ENCODE assay signal across 10 mouse cellular contexts in genomic region chr3:79179499-79180053, GRCm38 (mm10).
DNase-seq lines count a peak whose midpoint lies in the region; ATAC-seq and TF ChIP-seq lines count a peak whose summit lies in the region.
"Had no signal": no experiment of that assay in that cellular context is flagged by ENCODE, and none has a peak within 500 bp of the region (broad histone marks: within the 10 kb centered on the region; RNA-seq: fewer than 3 reads in every experiment).

No protein-coding gene starts in this region.

- H3K4me1 ChIP-seq in heart, embryonic 13.5 days, result peaks cover 61% of the 10 kb centered on the region
- H3K4me1 ChIP-seq in lung, embryonic 15.5 days, result peaks cover 56% of the 10 kb centered on the region
- H3K4me1 ChIP-seq in forebrain, embryonic 13.5 days, result peaks cover 25% of the 10 kb centered on the region

- H3K27me3 ChIP-seq in heart, embryonic 13.5 days (replicated peaks), result no peaks in the 10 kb centered on the region
- H3K27me3 ChIP-seq in lung, embryonic 15.5 days, result no peaks in the 10 kb centered on the region
- no peaks in the 10 kb centered on the region for H3K27me3 ChIP-seq in forebrain, embryonic 13.5 days
- H3K27me3 ChIP-seq in myocyte (ENCODE audit: control insufficient read depth, insufficient read depth, insufficient read length), result no peaks in the 10 kb centered on the region
- H3K27me3 ChIP-seq: embryonic facial prominence, embryonic 15.5 days had no signal

- ATAC-seq in heart, embryonic 13.5 days (ENCODE audit: extremely low read depth, insufficient number of reproducible peaks, low FRiP score, low TSS enrichment), result no peak
- ATAC-seq in lung, embryonic 15.5 days (ENCODE audit: borderline replicate concordance, extremely low read depth, low FRiP score, low TSS enrichment), result peak; percentile 13; the same call in 1 of the 2 replicates
- peak; percentile 20; the same call in 1 of the 2 replicates for ATAC-seq in forebrain, embryonic 13.5 days

- WGBS in heart, embryonic 13.5 days, result 73% methylated on average over 2 of the region's 2 CpGs
- WGBS in lung, embryonic 15.5 days, result 86% methylated on average over 2 of the region's 2 CpGs
- 92% methylated on average over 2 of the region's 2 CpGs for WGBS in forebrain, embryonic 13.5 days

- TF ChIP-seq POLR2A in myocyte (IDR thresholded peaks at IDR 0.05; ENCODE audit: insufficient read length, low read depth), result peak; percentile 34

- H3ac ChIP-seq in myocyte (ENCODE audit: control insufficient read depth, insufficient read length), result peak overlapping the region; percentile 31

- peak overlapping the region; percentile 96 for H3K27ac ChIP-seq in heart, embryonic 13.5 days (replicated peaks)
- H3K27ac ChIP-seq in lung, embryonic 15.5 days, result 0 out of 2 replicates have a peak overlapping the region, but pooled peaks have one; percentile 31
- no peak overlapping the region for H3K27ac ChIP-seq in forebrain, embryonic 13.5 days
- H3K27ac ChIP-seq: embryonic facial prominence, embryonic 15.5 days had no signal

- no peak for DNase-seq in heart, postnatal 14 days
- no peak for DNase-seq in lung, adult 18-20 months
- no peak for DNase-seq in right cerebral cortex, postnatal 14 days
- DNase-seq in kidney, postnatal 25 days, result no peak
- DNase-seq: layer of hippocampus, postnatal 36 days had no signal

- peaks cover 69% of the 10 kb centered on the region for H3K79me2 ChIP-seq in myocyte (ENCODE audit: control insufficient read depth, insufficient read depth)

- intact Hi-C loops in heart, postnatal 14 days (cut with DNase I), result loop anchor here (5.0 kb wide), 1 partner anchor 107 kb away; no protein-coding TSS in a partner anchor

- H3K4me2 ChIP-seq in heart, embryonic 13.5 days, result peak overlapping the region; percentile 72
- H3K4me2 ChIP-seq in lung, embryonic 15.5 days, result no peak overlapping the region
- no peak overlapping the region for H3K4me2 ChIP-seq in forebrain, embryonic 13.5 days
- peak overlapping the region; percentile 98 for H3K4me2 ChIP-seq in myocyte (ENCODE audit: low read depth)
- H3K4me2 ChIP-seq: embryonic facial prominence, embryonic 15.5 days had no signal

- H3K4me3 ChIP-seq in heart, embryonic 13.5 days, result peak overlapping the region; percentile 46
- H3K4me3 ChIP-seq in lung, embryonic 15.5 days, result no peak overlapping the region
- H3K4me3 ChIP-seq in forebrain, embryonic 13.5 days, result no peak overlapping the region
- peak overlapping the region; percentile 29 for H3K4me3 ChIP-seq in myocyte
- H3K4me3 ChIP-seq: embryonic facial prominence, embryonic 15.5 days had no signal

- peak overlapping the region; percentile 77 for H3K9ac ChIP-seq in heart, embryonic 13.5 days
- no peak overlapping the region for H3K9ac ChIP-seq in lung, embryonic 15.5 days
- H3K9ac ChIP-seq in forebrain, embryonic 13.5 days, result no peak overlapping the region
- H3K9ac ChIP-seq: embryonic facial prominence, embryonic 15.5 days had no signal

- H3K9me3 ChIP-seq in heart, embryonic 13.5 days, result no peaks in the 10 kb centered on the region
- no peaks in the 10 kb centered on the region for H3K9me3 ChIP-seq in lung, embryonic 15.5 days
- H3K9me3 ChIP-seq in forebrain, embryonic 13.5 days (replicated peaks), result no peaks in the 10 kb centered on the region
- H3K9me3 ChIP-seq: embryonic facial prominence, embryonic 15.5 days had no signal

- no peaks in the 10 kb centered on the region for H3K36me3 ChIP-seq in heart, embryonic 13.5 days
- no peaks in the 10 kb centered on the region for H3K36me3 ChIP-seq in lung, embryonic 15.5 days
- H3K36me3 ChIP-seq in forebrain, embryonic 13.5 days (ENCODE audit: poor library complexity, severe bottlenecking), result no peaks in the 10 kb centered on the region
- no peaks in the 10 kb centered on the region for H3K36me3 ChIP-seq in myocyte (ENCODE audit: control insufficient read depth, insufficient read depth)
- H3K36me3 ChIP-seq: embryonic facial prominence, embryonic 15.5 days had no signal

TF ChIP-seq in myocyte, 11 proteins besides CTCF, POLR2A, EP300 and RAD21:
- peak; percentile 58 for TF ChIP-seq SRF (IDR thresholded peaks at IDR 0.05; ENCODE audit: control insufficient read depth, insufficient read length, low read depth)
- no peak for TF ChIP-seq MYOD1 (IDR thresholded peaks at IDR 0.05; ENCODE audit: control insufficient read depth in 1 of 3, insufficient read length in 2 of 3, low read depth in 2 of 3)
- peak in 1 of 3 experiments; percentile 22 for TF ChIP-seq MYOG (IDR thresholded peaks at IDR 0.05; ENCODE audit: control insufficient read depth in 1 of 3, insufficient read depth in 1 of 3, insufficient read length in 2 of 3, low read depth in 2 of 3)

Comparison
In these comparisons a context has a peak if more than half of its experiments do, and no peak if none do; other contexts are left out.
1. H3K4me2 ChIP-seq: peak in heart, embryonic 13.5 days (single experiment) and myocyte (single experiment); none in lung, embryonic 15.5 days (single experiment) and forebrain, embryonic 13.5 days (single experiment).
2. H3K4me3 ChIP-seq: peak in heart, embryonic 13.5 days (single experiment) and myocyte (single experiment); none in lung, embryonic 15.5 days (single experiment) and forebrain, embryonic 13.5 days (single experiment).